Mouse (Mus musculus) adrenal gland (tissue): ENCODE measurements around the gene Sos2.

Experiments used
- microRNA-seq, 2 experiments: library from miRNA; unstranded; fragments of <30 nt; microRNA quantifications; one replicate each; pipeline ENCODE4; 2019

The Sos2 gene

Small RNA genes within 50 kb of the gene (microRNA-seq; reads per million reads assigned to microRNA genes)
- gene Gm23018 = 0 reads per million in 2 experiments
